Mouse (Mus musculus) erythroblast, embryonic 14.5 days (primary cell): ENCODE data around the gene Atp5j. TPM values are rescaled to one million over a fixed set of nuclear protein-coding genes. Genes with fewer than 3 reads are reported as not detected.
A peak's percentile ranks its signal among the peaks of the same experiment; 100 is the strongest.

Source experiments
- H3K27me3 ChIP-seq: 2 replicates; pipeline ENCODE4 v1.6.1; 2012; ENCODE audit warnings: inconsistent platforms; ENCODE audit not compliant: control insufficient read depth
- H3K36me3 ChIP-seq: 2 replicates; pipeline ENCODE4 v1.6.1; 2012; ENCODE audit warnings: mild to moderate bottlenecking, inconsistent platforms; ENCODE audit not compliant: control insufficient read depth
- H3K4me1 ChIP-seq: 2 replicates; pipeline ENCODE4 v1.6.1; 2012; ENCODE audit warnings: inconsistent platforms; ENCODE audit not compliant: control insufficient read depth
- H3K4me3 ChIP-seq: replicated peaks from 2 replicates; pipeline ENCODE3; 2012; ENCODE audit warnings: moderate library complexity, mild to moderate bottlenecking, inconsistent platforms
- H3K9me3 ChIP-seq: 2 replicates; pipeline ENCODE4 v1.6.1; 2012; ENCODE audit warnings: low read length, inconsistent platforms, mixed read lengths; ENCODE audit not compliant: control insufficient read depth
- GATA1 ChIP-seq: IDR thresholded peaks from 2 replicates; pipeline ENCODE4 v1.6.1; 2012; ENCODE audit warnings: low read length, inconsistent platforms, mixed read lengths
- TAL1 ChIP-seq: IDR thresholded peaks from 3 replicates; pipeline ENCODE4 v1.6.1; 2012; ENCODE audit warnings: low read length, inconsistent platforms, mixed read lengths
- polyA plus RNA-seq: library from polyadenylated mRNA; stranded (reverse); fragments of >175 nt; gene quantifications from 2 replicates; pipeline ENCODE4 v1.2.3, GENCODE M21; 2012

Atp5j gene
- polyA plus RNA-seq, 1 experiment = 4.3 TPM

- H3K4me1 ChIP-seq = no peaks in the 10 kb centered on the region
- H3K36me3 ChIP-seq = peaks cover 45% of the 10 kb centered on the region
- no peaks in the 10 kb centered on the region for H3K9me3 ChIP-seq
- TF ChIP-seq TAL1 = no peak
- TF ChIP-seq GATA1 = no peak
- no peaks in the 10 kb centered on the region for H3K27me3 ChIP-seq
- H3K4me3 ChIP-seq = no peak overlapping the region
Measured at GRCm38 (mm10) chr16:84864656-84865055, 29.2 kb upstream of the Atp5j start.

GRCm38 (mm10) chr16:84853492-84853891 lies 18.1 kb upstream of the Atp5j start:
- H3K36me3 ChIP-seq = peaks cover 92% of the 10 kb centered on the region
- no peaks in the 10 kb centered on the region for H3K9me3 ChIP-seq
- H3K27me3 ChIP-seq = no peaks in the 10 kb centered on the region
- no peak overlapping the region for H3K4me3 ChIP-seq
- TF ChIP-seq GATA1 = no peak
- no peak for TF ChIP-seq TAL1
- H3K4me1 ChIP-seq = no peaks in the 10 kb centered on the region

GRCm38 (mm10) chr16:84838576-84838975 lies 3.2 kb upstream of the Atp5j start:
- Histone ChIP-seq H3K4me1 (peaks cover 32% of the 10 kb centered on the region), H3K9me3 (no peaks in the 10 kb centered on the region), H3K4me3 (no peak overlapping the region), H3K36me3 (peaks cover 62% of the 10 kb centered on the region), H3K27me3 (no peaks in the 10 kb centered on the region)
- TF ChIP-seq GATA1 (no peak), TAL1 (no peak)

- Histone ChIP-seq H3K4me3 (peak overlapping the region; percentile 95), H3K27me3 (no peaks in the 10 kb centered on the region), H3K4me1 (peaks cover 40% of the 10 kb centered on the region), H3K9me3 (no peaks in the 10 kb centered on the region), H3K36me3 (peaks cover 60% of the 10 kb centered on the region)
- TF ChIP-seq TAL1 (no peak), GATA1 (no peak)
Measured at GRCm38 (mm10) chr16:84835823-84836743, 658 bp upstream of the Atp5j start.

- TF ChIP-seq GATA1 (no peak), TAL1 (no peak)
- Histone ChIP-seq H3K36me3 (peaks cover 61% of the 10 kb centered on the region), H3K4me1 (peaks cover 40% of the 10 kb centered on the region), H3K4me3 (peak within 1 kb of the TSS; percentile 95), H3K9me3 (no peaks in the 10 kb centered on the region), H3K27me3 (no peaks in the 10 kb centered on the region)
Measured at GRCm38 (mm10) chr16:84834745-84835440, 532 bp downstream of the Atp5j start, which contains the start of gene Gabpa. Gabpa (plus strand) TSS chr16:84834925.

- Histone ChIP-seq H3K36me3 (peaks cover 62% of the 10 kb centered on the region), H3K9me3 (no peaks in the 10 kb centered on the region), H3K4me3 (peak overlapping the region; percentile 95), H3K4me1 (peaks cover 40% of the 10 kb centered on the region), H3K27me3 (no peaks in the 10 kb centered on the region)
- TF ChIP-seq GATA1 = no peak
- no peak for TF ChIP-seq TAL1
Measured at GRCm38 (mm10) chr16:84834344-84834743, 1.1 kb downstream of the Atp5j start.

- TF ChIP-seq GATA1 (no peak), TAL1 (no peak)
- H3K4me3 ChIP-seq = peak overlapping the region; percentile 6
- H3K4me1 ChIP-seq = peaks cover 36% of the 10 kb centered on the region
- no peaks in the 10 kb centered on the region for H3K27me3 ChIP-seq
- H3K36me3 ChIP-seq = peaks cover 63% of the 10 kb centered on the region
- no peaks in the 10 kb centered on the region for H3K9me3 ChIP-seq
Measured at GRCm38 (mm10) chr16:84832736-84833135, 2.7 kb downstream of the Atp5j start.

- Histone ChIP-seq H3K4me3 (no peak overlapping the region), H3K9me3 (no peaks in the 10 kb centered on the region), H3K4me1 (peaks cover 28% of the 10 kb centered on the region), H3K27me3 (no peaks in the 10 kb centered on the region), H3K36me3 (peaks cover 64% of the 10 kb centered on the region)
- TF ChIP-seq TAL1 (no peak), GATA1 (no peak)
Measured at GRCm38 (mm10) chr16:84831696-84832095, 3.7 kb downstream of the Atp5j start.

GRCm38 (mm10) chr16:84825009-84825408 lies 10.4 kb downstream of the Atp5j start:
- H3K4me3 ChIP-seq = no peak overlapping the region
- TF ChIP-seq TAL1 (no peak), GATA1 (no peak)
- H3K36me3 ChIP-seq = peaks cover 74% of the 10 kb centered on the region
- no peaks in the 10 kb centered on the region for H3K27me3 ChIP-seq
- no peaks in the 10 kb centered on the region for H3K9me3 ChIP-seq
- H3K4me1 ChIP-seq = no peaks in the 10 kb centered on the region
